Mouse (Mus musculus) inflammation-experienced regulatory T-cells, adult 6 months (primary cell): Measurements from ENCODE around the gene Fcer1g. TPM values are rescaled to one million over a fixed set of nuclear protein-coding genes. Genes with fewer than 3 reads are reported as not detected.

Experiments used
- ATAC-seq: one replicate; pipeline ENCODE4 v1.8.0; 2017
- polyA plus RNA-seq, 3 experiments: library from polyadenylated mRNA; unstranded; fragments of 100-300 nt; shearing (Covaris generic); gene quantifications; one replicate each; pipeline ENCODE4 v1.2.1; 2017

Fcer1g gene
- polyA plus RNA-seq, 3 experiments from 2014 or later = 10.7 TPM; not detected in 2

DNA sequence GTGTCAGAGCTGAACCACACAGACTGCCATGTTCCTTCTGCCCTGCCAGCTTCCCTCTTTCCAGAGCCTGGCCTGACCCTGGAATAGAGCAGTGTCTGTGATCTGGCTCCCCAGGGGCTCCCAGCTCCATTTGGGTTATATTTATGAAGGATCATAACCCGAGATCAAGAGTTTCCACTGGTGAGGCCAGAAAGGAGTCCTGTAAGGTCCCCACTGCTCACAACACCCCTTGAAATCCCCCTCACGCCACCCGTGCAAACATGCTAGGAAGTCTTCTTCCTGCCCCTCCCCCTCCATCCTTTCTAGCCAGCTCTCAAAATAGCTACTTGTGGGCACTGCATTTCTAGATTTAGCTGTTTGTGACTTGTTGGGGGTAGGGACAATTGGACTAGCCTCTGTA, 50.5 kb downstream of the Fcer1g start:
- no peak for ATAC-seq

DNA sequence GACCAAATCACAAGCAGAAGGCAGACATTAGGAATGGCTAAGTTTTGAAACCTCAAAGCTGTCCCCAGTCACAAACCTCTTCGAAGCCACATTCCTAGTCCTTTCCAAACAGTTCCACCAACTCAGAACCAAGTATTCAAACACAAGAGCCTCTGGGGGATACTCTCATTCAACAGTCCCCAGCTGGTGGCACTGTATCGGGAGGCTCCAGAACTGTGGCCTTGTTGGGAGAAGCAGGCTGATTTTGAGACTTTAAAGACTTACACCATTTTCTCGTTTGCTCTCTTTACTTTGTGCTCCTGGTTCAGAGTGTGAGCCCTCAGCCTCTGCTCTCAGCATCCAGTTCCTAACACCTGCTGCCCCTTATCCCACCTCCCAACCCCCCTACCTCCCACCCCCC, 51.1 kb downstream of the Fcer1g start:
- ATAC-seq = no peak

Other genes starting within 250 kb of the Fcer1g start
- not detected for gene Fcgr4, start 215.4 kb downstream of the Fcer1g start, polyA plus RNA-seq
- 1 to 10 TPM in 1 of 3 experiments, under 1 TPM in 1, not detected in 1; 0.98 to 1.5 TPM for gene Fcgr3, start 169.4 kb downstream of the Fcer1g start, polyA plus RNA-seq
- 1 to 10 TPM; 3.2 to 7.6 (median 6.6) TPM for gene Cfap126, start 120.4 kb downstream of the Fcer1g start, polyA plus RNA-seq
- gene Sdhc, start 83.8 kb downstream of the Fcer1g start, polyA plus RNA-seq = 100 to 1,000 TPM; 115 to 153 (median 125) TPM
- not detected for gene Mpz, start 83.7 kb downstream of the Fcer1g start, polyA plus RNA-seq
- not detected for gene Pcp4l1, start 38.1 kb downstream of the Fcer1g start, polyA plus RNA-seq
- gene Nr1i3, start 20.4 kb downstream of the Fcer1g start, polyA plus RNA-seq = under 1 TPM; 0.39 to 0.75 (median 0.75) TPM
- 10 to 100 TPM; 24.1 to 34.6 (median 28.7) TPM for gene Tomm40l, start 11.9 kb downstream of the Fcer1g start, polyA plus RNA-seq
- not detected for gene Apoa2, start 9.3 kb downstream of the Fcer1g start, polyA plus RNA-seq
- gene Adamts4, start 16.1 kb upstream of the Fcer1g start, polyA plus RNA-seq = under 1 TPM in 1 of 3 experiments, not detected in 2; 0.09 TPM
- gene Ndufs2, start 17.0 kb upstream of the Fcer1g start, polyA plus RNA-seq = 100 to 1,000 TPM; 106 to 120 (median 119) TPM
- gene B4galt3, start 36.0 kb upstream of the Fcer1g start, polyA plus RNA-seq = 10 to 100 TPM; 35.3 to 68.9 (median 60.8) TPM
- gene Ppox, start 46.8 kb upstream of the Fcer1g start, polyA plus RNA-seq = 10 to 100 TPM; 38.2 to 90.1 (median 78.6) TPM
- gene Usp21, start 53.6 kb upstream of the Fcer1g start, polyA plus RNA-seq = 10 to 100 TPM; 11.0 to 25.3 (median 15.4) TPM
- gene Ufc1, start 60.7 kb upstream of the Fcer1g start, polyA plus RNA-seq = 100 to 1,000 TPM in 1 of 3 experiments, 10 to 100 TPM in 2; 74.6 to 118 (median 92.5) TPM
- 10 to 100 TPM; 35.5 to 41.7 (median 39.7) TPM for gene Dedd, start 94.8 kb upstream of the Fcer1g start, polyA plus RNA-seq
- gene Nit1, start 111.3 kb upstream of the Fcer1g start, polyA plus RNA-seq = 10 to 100 TPM; 24.6 to 32.9 (median 30.1) TPM
- 10 to 100 TPM; 48.9 to 70.1 (median 58.1) TPM for gene Pfdn2, start 111.3 kb upstream of the Fcer1g start, polyA plus RNA-seq
- 1 to 10 TPM in 1 of 3 experiments, under 1 TPM in 1, not detected in 1; 0.54 to 1.4 TPM for gene Klhdc9, start 126.4 kb upstream of the Fcer1g start, polyA plus RNA-seq
- under 1 TPM in 2 of 3 experiments, not detected in 1; 0.09 to 0.25 TPM for gene Nectin4, start 135.7 kb upstream of the Fcer1g start, polyA plus RNA-seq
- 10 to 100 TPM; 73.5 to 84.6 (median 78.0) TPM for gene Arhgap30, start 154.6 kb upstream of the Fcer1g start, polyA plus RNA-seq
- 10 to 100 TPM; 46.9 to 62.6 (median 57.2) TPM for gene Usf1, start 176.9 kb upstream of the Fcer1g start, polyA plus RNA-seq
- 10 to 100 TPM in 2 of 3 experiments, 1 to 10 TPM in 1; 9.8 to 17.9 (median 12.6) TPM for gene Tstd1, start 184.5 kb upstream of the Fcer1g start, polyA plus RNA-seq
- gene F11r, start 203.2 kb upstream of the Fcer1g start, polyA plus RNA-seq = 1 to 10 TPM in 1 of 3 experiments, under 1 TPM in 2; 0.32 to 1.0 (median 0.55) TPM